Mouse (Mus musculus) E14TG2a.4 (cell line): ENCODE measurements around the gene Anp32e.
"Not testable (repeated sequence)": the region's sequence is repeated elsewhere in the genome, so short reads cannot be mapped to it uniquely, and the experiment has no call there.

ENCODE experiments used
- CTCF ChIP-seq: conservative IDR thresholded peaks from 2 replicates; pipeline ENCODE4 v1.5.1; 2014; ENCODE audit warnings: low read length
- NANOG ChIP-seq: IDR thresholded peaks from 2 replicates; pipeline ENCODE4 v1.6.1; 2014; ENCODE audit warnings: borderline replicate concordance, low read length, mixed read lengths
- POU5F1 ChIP-seq: IDR thresholded peaks from 2 replicates; pipeline ENCODE4 v1.6.1; 2014; ENCODE audit warnings: low read length, borderline replicate concordance

DNA sequence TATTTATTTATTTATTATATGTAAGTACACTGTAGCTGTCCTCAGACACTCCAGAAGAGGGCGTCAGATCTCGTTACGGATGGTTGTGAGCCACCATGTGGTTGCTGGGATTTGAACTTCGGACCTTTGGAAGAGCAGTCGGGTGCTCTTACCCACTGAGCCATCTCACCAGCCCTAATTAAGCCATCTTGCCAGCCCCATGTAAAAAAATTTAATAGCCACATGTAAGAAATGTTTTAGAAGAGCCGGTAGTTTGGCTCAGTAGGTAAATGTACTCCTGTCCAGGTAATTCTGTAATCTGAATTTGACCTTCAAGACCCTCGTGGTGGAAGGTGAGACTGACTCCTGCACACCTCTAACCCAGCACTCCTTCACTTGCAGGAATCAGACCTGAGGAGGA lies 41.6 kb downstream of the Anp32e start:
- not testable (repeated sequence) for TF ChIP-seq CTCF, NANOG, POU5F1
